Mouse (Mus musculus): ENCODE data around the gene Stom. TPM values are rescaled to one million over a fixed set of nuclear protein-coding genes. Genes with fewer than 3 reads are reported as not detected.

Stom gene
- polyA plus RNA-seq, 1 experiment from 2014 or later, result 28.7 TPM

GRCm38 (mm10) chr2:35287017-35287620, 49.7 kb downstream of the Stom start:
- Histone ChIP-seq H3K9me3 (ENCODE audit: control insufficient read depth, low read length) (no peaks in the 10 kb centered on the region), H3K27me3 (replicated peaks; ENCODE audit: control insufficient read depth, insufficient read depth, low read length) (peaks cover 8% of the 10 kb centered on the region), H3K27ac (ENCODE audit: low read depth, low read length) (no peak overlapping the region), H3K4me1 (ENCODE audit: control insufficient read depth, insufficient read depth, low read depth, low read length) (no peaks in the 10 kb centered on the region; the same call in 1 of the 2 replicates), H3K9ac (ENCODE audit: low read depth, low read length) (no peak overlapping the region), H3K4me2 (ENCODE audit: low read length) (no peak overlapping the region), H3K4me3 (ENCODE audit: low read length) (no peak overlapping the region), H3K36me3 (ENCODE audit: control insufficient read depth, insufficient read depth, low read length) (no peaks in the 10 kb centered on the region)
- no peak for ATAC-seq
- 83% methylated on average over 12 of the region's 12 CpGs for WGBS

DNA sequence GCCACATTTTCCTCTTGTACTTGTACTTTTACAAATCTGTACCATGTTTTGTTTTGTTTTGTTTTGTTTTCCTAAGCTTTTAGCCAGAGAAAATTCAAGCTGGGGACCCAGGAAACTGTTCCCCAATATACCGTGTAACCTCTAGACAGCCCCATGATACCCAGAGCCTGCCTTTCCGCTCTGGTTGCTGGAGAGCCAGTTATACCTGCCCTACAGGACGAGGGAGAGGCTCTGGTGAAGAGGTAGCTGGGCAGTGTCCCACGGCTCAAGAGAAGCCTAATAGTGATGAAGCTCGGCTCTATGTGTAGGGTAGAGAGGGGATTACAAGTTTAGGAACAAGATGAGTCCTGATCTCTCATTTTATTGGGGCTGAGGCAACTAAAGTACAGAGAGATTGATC, 51.6 kb downstream of the Stom start:
- no peak overlapping the region for H3K4me3 ChIP-seq (ENCODE audit: low read length)
- H3K36me3 ChIP-seq (ENCODE audit: control insufficient read depth, insufficient read depth, low read length), result no peaks in the 10 kb centered on the region
- no peak overlapping the region for H3K27ac ChIP-seq (ENCODE audit: low read depth, low read length)
- H3K4me2 ChIP-seq (ENCODE audit: low read length), result no peak overlapping the region
- H3K9ac ChIP-seq (ENCODE audit: low read depth, low read length), result no peak overlapping the region
- H3K27me3 ChIP-seq (replicated peaks; ENCODE audit: control insufficient read depth, insufficient read depth, low read length), result peaks cover 9% of the 10 kb centered on the region
- ATAC-seq, result no peak
- no peaks in the 10 kb centered on the region for H3K9me3 ChIP-seq (ENCODE audit: control insufficient read depth, low read length)
- H3K4me1 ChIP-seq (ENCODE audit: control insufficient read depth, insufficient read depth, low read depth, low read length), result no peaks in the 10 kb centered on the region; the same call in 1 of the 2 replicates
- WGBS, result 81% methylated on average over 5 of the region's 5 CpGs

GRCm38 (mm10) chr2:35283997-35284396, 52.8 kb downstream of the Stom start:
- WGBS, result 78% methylated on average over 4 of the region's 4 CpGs
- H3K9me3 ChIP-seq (ENCODE audit: control insufficient read depth, low read length), result no peaks in the 10 kb centered on the region
- no peak overlapping the region for H3K9ac ChIP-seq (ENCODE audit: low read depth, low read length)
- no peaks in the 10 kb centered on the region; the same call in 1 of the 2 replicates for H3K4me1 ChIP-seq (ENCODE audit: control insufficient read depth, insufficient read depth, low read depth, low read length)
- H3K36me3 ChIP-seq (ENCODE audit: control insufficient read depth, insufficient read depth, low read length), result no peaks in the 10 kb centered on the region
- H3K4me3 ChIP-seq (ENCODE audit: low read length), result no peak overlapping the region
- no peak overlapping the region for H3K4me2 ChIP-seq (ENCODE audit: low read length)
- H3K27ac ChIP-seq (ENCODE audit: low read depth, low read length), result no peak overlapping the region
- peaks cover 9% of the 10 kb centered on the region for H3K27me3 ChIP-seq (replicated peaks; ENCODE audit: control insufficient read depth, insufficient read depth, low read length)
- no peak for ATAC-seq

DNA sequence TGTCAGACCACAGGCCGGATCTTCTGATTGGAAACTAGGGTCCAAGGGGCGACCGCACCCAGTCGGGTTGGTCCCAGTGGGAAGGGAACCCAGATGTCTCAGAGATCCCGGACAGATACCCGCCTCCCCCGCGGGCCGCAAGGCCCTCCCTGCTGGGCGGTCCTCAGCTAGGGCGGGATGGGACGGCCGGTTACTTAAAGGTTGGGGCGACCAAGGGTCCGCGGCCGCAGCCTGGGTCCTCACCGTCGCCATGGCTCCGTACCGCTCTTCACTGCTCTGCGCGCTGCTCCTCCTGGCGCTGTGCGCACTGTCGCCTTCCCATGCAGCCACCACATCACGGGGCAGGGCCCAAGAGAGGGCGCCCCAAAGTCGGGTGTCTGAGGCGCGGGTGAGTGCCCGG, 54.6 kb downstream of the Stom start:
- no peaks in the 10 kb centered on the region; the same call in 1 of the 2 replicates for H3K4me1 ChIP-seq (ENCODE audit: control insufficient read depth, insufficient read depth, low read depth, low read length)
- no peaks in the 10 kb centered on the region for H3K36me3 ChIP-seq (ENCODE audit: control insufficient read depth, insufficient read depth, low read length)
- no peaks in the 10 kb centered on the region for H3K9me3 ChIP-seq (ENCODE audit: control insufficient read depth, low read length)
- ATAC-seq, result peak; percentile 40; the same call in 1 of the 2 replicates
- H3K27ac ChIP-seq (ENCODE audit: low read depth, low read length), result no peak overlapping the region
- WGBS, result 2% methylated on average over 28 of the region's 32 CpGs
- peak overlapping the region; percentile 52 for H3K4me2 ChIP-seq (ENCODE audit: low read length)
- peak overlapping the region; percentile 29 for H3K4me3 ChIP-seq (ENCODE audit: low read length)
- no peak overlapping the region for H3K9ac ChIP-seq (ENCODE audit: low read depth, low read length)
- peaks cover 9% of the 10 kb centered on the region for H3K27me3 ChIP-seq (replicated peaks; ENCODE audit: control insufficient read depth, insufficient read depth, low read length)

- 67% methylated on average over 3 of the region's 3 CpGs for WGBS
- Histone ChIP-seq H3K9ac (ENCODE audit: low read depth, low read length) (no peak overlapping the region), H3K36me3 (ENCODE audit: control insufficient read depth, insufficient read depth, low read length) (no peaks in the 10 kb centered on the region), H3K9me3 (ENCODE audit: control insufficient read depth, low read length) (no peaks in the 10 kb centered on the region), H3K27me3 (replicated peaks; ENCODE audit: control insufficient read depth, insufficient read depth, low read length) (peaks cover 9% of the 10 kb centered on the region), H3K4me1 (ENCODE audit: control insufficient read depth, insufficient read depth, low read depth, low read length) (no peaks in the 10 kb centered on the region; the same call in 1 of the 2 replicates), H3K27ac (ENCODE audit: low read depth, low read length) (no peak overlapping the region), H3K4me3 (ENCODE audit: low read length) (no peak overlapping the region), H3K4me2 (ENCODE audit: low read length) (no peak overlapping the region)
- no peak for ATAC-seq
These were observed 56.8 kb downstream of the Stom start for GRCm38 (mm10) chr2:35280001-35280400.

DNA sequence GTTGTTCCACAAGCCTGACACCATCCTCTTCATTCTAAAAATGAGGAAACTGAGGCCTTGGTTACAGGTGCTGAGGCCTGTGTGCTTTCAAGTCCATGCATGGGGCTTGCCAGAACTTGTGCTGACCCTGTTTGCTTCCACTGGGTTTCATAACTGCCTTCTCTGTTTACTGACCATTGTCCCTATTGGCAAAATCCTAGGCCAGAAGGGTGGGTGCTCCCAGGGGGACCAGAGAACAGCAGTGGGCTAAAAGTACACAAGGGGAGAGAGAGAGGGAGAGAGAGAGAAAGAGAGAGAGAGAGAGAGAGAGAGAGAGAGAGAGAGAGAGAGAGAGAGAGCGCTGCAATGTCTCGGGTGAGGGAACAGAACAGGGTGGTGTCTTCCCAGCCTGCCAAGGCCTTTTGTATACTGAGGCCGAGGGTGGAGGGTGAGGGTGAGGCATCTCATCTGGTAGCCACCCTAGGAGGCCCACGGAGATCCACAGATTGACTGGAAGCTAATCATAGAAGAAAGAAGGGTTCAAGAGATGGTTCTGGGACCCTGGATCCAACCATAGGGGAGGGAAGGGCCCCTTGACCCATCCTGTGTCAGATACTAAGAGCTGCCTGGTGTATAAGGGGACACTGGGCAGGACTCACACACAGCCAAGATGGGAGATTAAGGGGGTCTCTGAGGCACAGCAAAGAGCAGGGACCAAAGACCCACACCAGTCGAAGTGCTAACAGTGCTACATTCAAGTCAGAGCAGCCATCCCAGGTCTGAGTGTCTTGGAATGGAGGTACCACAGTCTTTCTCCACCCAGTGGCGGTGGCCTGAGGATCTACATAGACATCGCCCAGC, 58.2 kb downstream of the Stom start:
- H3K4me3 ChIP-seq (ENCODE audit: low read length), result no peak overlapping the region
- H3K4me1 ChIP-seq (ENCODE audit: control insufficient read depth, insufficient read depth, low read depth, low read length), result no peaks in the 10 kb centered on the region; the same call in 1 of the 2 replicates
- 89% methylated on average over 7 of the region's 7 CpGs for WGBS
- H3K27ac ChIP-seq (ENCODE audit: low read depth, low read length), result no peak overlapping the region
- H3K27me3 ChIP-seq (replicated peaks; ENCODE audit: control insufficient read depth, insufficient read depth, low read length), result peaks cover 8% of the 10 kb centered on the region
- no peaks in the 10 kb centered on the region for H3K36me3 ChIP-seq (ENCODE audit: control insufficient read depth, insufficient read depth, low read length)
- no peak overlapping the region for H3K4me2 ChIP-seq (ENCODE audit: low read length)
- H3K9ac ChIP-seq (ENCODE audit: low read depth, low read length), result no peak overlapping the region
- no peaks in the 10 kb centered on the region for H3K9me3 ChIP-seq (ENCODE audit: control insufficient read depth, low read length)
- ATAC-seq, result no peak

GRCm38 (mm10) chr2:35277686-35278085, 59.1 kb downstream of the Stom start:
- H3K4me1 ChIP-seq (ENCODE audit: control insufficient read depth, insufficient read depth, low read depth, low read length), result no peaks in the 10 kb centered on the region; the same call in 1 of the 2 replicates
- no peak overlapping the region for H3K4me2 ChIP-seq (ENCODE audit: low read length)
- peak; percentile 63 for ATAC-seq
- no peak overlapping the region for H3K4me3 ChIP-seq (ENCODE audit: low read length)
- no peak overlapping the region for H3K9ac ChIP-seq (ENCODE audit: low read depth, low read length)
- peaks cover 4% of the 10 kb centered on the region for H3K27me3 ChIP-seq (replicated peaks; ENCODE audit: control insufficient read depth, insufficient read depth, low read length)
- no peaks in the 10 kb centered on the region for H3K36me3 ChIP-seq (ENCODE audit: control insufficient read depth, insufficient read depth, low read length)
- H3K9me3 ChIP-seq (ENCODE audit: control insufficient read depth, low read length), result no peaks in the 10 kb centered on the region
- H3K27ac ChIP-seq (ENCODE audit: low read depth, low read length), result no peak overlapping the region
- WGBS, result 78% methylated on average over 3 of the region's 3 CpGs

DNA sequence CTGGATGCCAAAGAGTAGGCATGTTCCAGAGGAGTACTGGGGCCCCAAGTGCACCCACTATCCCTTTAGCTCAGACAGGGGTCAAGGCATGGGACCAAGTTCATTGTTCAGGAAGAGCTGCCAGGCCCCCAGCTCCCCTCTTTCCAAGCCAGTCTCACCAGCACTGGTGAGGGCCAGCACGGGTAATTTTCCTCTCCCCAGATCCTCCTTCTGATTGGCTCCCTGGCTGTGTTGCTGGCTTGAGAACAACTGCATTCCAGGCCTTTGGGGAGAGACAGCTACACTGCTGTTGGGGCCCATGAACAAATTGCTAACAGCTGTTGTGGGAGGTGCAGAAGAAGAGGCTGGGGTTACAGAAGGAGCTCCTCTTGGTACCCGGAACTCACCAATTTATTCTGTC, 63.2 kb downstream of the Stom start:
- peak; percentile 31; the same call in 1 of the 2 replicates for ATAC-seq
- Histone ChIP-seq H3K9me3 (ENCODE audit: control insufficient read depth, low read length) (no peaks in the 10 kb centered on the region), H3K27me3 (replicated peaks; ENCODE audit: control insufficient read depth, insufficient read depth, low read length) (no peaks in the 10 kb centered on the region), H3K4me3 (ENCODE audit: low read length) (no peak overlapping the region), H3K4me2 (ENCODE audit: low read length) (no peak overlapping the region), H3K36me3 (ENCODE audit: control insufficient read depth, insufficient read depth, low read length) (no peaks in the 10 kb centered on the region), H3K4me1 (ENCODE audit: control insufficient read depth, insufficient read depth, low read depth, low read length) (peaks cover 3% of the 10 kb centered on the region; the same call in 1 of the 2 replicates), H3K27ac (ENCODE audit: low read depth, low read length) (no peak overlapping the region), H3K9ac (ENCODE audit: low read depth, low read length) (no peak overlapping the region)
- WGBS, result 33% methylated on average over 2 of the region's 2 CpGs

DNA sequence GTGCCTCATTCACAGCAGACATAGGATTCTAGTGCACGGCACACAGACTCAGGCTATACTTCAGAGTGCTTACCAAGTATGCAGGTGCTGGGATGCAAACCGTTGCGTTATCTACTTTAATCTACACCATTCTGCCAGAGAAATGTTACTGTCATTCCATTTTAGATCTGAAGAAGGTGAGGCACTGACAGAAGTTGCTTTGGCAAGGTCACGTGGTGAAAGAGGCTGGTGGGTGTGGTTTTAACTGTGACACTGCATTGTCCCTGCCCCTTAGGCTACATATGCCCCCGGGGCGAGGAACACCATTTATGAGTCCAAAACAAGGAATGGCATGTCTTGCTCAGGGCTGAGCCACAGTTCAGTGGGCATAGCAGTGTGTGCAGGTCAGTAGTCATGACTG, 63.9 kb downstream of the Stom start:
- no peak overlapping the region for H3K4me2 ChIP-seq (ENCODE audit: low read length)
- no peak overlapping the region for H3K9ac ChIP-seq (ENCODE audit: low read depth, low read length)
- peaks cover 3% of the 10 kb centered on the region; the same call in 1 of the 2 replicates for H3K4me1 ChIP-seq (ENCODE audit: control insufficient read depth, insufficient read depth, low read depth, low read length)
- no peak overlapping the region for H3K27ac ChIP-seq (ENCODE audit: low read depth, low read length)
- no peak overlapping the region for H3K4me3 ChIP-seq (ENCODE audit: low read length)
- 88% methylated on average over 6 of the region's 6 CpGs for WGBS
- no peaks in the 10 kb centered on the region for H3K27me3 ChIP-seq (replicated peaks; ENCODE audit: control insufficient read depth, insufficient read depth, low read length)
- H3K9me3 ChIP-seq (ENCODE audit: control insufficient read depth, low read length), result no peaks in the 10 kb centered on the region
- no peak for ATAC-seq
- H3K36me3 ChIP-seq (ENCODE audit: control insufficient read depth, insufficient read depth, low read length), result no peaks in the 10 kb centered on the region
